Mouse (Mus musculus) gastrocnemius, postnatal 4 days (tissue): ENCODE results near the gene Tmem234. TPM values are rescaled to one million over a fixed set of nuclear protein-coding genes. Genes with fewer than 3 reads are reported as not detected.
A peak's percentile ranks its signal among the peaks of the same experiment; 100 is the strongest.

ENCODE experiments used
- DNase-seq, 2 experiments: peaks; one replicate each; pipeline ENCODE4 v3.0.0; 2021 to 2022; ENCODE audit warnings: low spot score in 2 of 2, mixed read lengths in 2 of 2
- total RNA-seq, 2 experiments: library from RNA; stranded (reverse); gene quantifications; 2 replicates each; pipeline ENCODE4 v1.2.3; 2021

The Tmem234 gene
- total RNA-seq, 2 experiments from 2014 or later = 65.2 to 68.4 TPM

DNA sequence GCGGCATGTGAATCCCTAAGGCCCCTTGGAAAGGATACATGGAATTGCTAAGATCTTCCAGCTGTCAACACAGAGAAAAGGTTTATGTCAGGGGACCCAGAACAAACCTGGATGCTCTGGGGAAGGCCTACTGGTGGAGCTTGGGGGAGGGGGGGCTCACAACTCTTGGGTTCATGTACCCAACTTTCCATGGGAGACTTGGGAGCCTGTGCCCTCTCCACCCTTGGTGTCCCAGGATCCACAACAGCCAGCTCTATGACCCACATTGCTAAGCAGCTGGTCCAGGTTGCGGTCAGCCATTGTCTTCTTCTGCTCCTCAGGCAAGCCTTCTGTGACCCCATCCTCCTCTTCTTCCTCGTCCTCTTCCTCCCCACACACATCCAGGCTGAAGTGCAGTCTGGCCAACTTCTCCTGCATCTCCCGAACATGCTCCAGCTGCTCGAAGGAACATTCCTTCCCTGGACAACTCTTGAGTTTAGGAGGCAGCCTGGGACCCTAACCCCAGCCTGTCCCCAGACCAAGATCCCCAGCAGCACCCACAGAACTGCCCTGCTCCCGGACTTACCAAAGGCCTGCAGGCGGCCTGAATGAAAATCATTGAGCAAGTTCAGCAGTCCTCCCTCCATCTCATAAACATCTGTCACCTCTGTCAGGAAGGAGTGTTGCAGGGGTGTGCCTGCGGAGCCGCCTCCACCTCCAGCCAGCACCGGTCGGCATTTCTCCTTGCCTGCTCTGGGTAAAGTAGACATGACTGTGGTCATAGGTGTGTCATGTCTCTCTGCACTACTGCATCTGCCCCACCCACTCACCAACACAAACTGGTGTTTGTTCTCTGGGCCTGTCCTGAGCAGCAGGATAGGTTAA lies 20.2 kb downstream of the Tmem234 start:
- no peak for DNase-seq

- peak in 1 of 2 experiments; percentile 22 for DNase-seq
These were observed 20.9 kb downstream of the Tmem234 start for GRCm38 (mm10) chr4:129621283-129621841.

GRCm38 (mm10) chr4:129622120-129622802 lies 21.8 kb downstream of the Tmem234 start:
- no peak for DNase-seq

GRCm38 (mm10) chr4:129622803-129623535 lies 22.5 kb downstream of the Tmem234 start:
- peak in 1 of 2 experiments; percentile 13 for DNase-seq

DNA sequence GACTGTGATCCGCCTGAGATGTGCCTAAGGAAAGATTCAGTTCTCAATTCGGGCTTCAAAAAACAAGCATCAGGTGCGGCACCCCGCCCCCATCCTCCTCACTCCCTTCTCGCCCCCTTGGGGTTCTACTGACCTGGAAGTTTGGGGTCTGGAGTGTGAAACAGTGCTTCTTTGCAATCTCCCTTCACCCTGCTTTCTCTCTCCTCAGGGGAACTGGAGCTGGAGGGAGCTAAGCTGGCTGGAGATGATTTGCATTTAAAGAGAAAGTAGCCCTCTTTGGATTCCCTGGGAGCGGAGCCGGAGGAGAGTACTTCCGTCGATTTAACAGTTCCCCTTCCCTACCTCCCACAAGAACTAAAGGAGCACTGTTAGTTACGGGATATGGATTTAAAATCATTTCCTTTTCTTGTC lies 23.2 kb downstream of the Tmem234 start, which contains the start of gene Ccdc28b:
Gene Ccdc28b, minus strand, starts transcription at position 267 of the 411 bp plus-strand sequence.
- DNase-seq = peak in 1 of 2 experiments; percentile 23

DNA sequence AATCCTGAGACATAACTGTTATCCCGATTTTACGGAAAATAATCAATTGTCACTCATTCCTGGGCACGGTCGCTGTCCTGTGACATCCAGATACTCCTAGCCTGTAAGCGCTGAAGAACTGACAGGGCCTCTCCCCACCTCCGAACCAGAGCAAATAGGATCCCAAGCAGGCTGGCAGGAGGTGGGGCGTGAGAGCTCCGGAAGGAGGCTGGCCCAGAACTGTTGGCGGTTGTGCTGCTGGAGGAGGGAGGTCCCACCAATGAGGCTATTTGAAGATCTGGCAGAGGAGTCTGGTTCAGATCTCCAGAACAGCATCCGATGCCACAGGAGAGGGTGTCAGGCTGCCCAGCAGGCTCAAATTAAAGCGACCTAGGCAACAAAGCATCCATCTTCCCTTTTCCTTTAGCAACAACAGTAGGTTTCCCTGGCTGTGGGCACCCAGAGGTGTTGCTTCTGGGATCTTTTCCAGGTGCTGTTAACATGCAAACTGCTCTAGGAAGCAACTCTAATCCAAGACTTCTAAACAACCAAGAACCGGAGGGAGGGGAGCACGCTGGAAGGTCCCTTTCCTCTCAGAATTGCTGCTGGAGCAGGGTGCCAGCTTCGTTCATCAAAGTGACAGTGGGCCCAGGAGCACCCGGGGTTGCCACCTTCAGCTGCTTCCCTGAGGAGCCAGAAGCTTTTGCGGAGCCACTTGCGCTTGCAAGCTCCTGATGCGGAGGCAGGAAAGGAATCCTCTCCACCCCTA lies 24.0 kb downstream of the Tmem234 start:
- peak; percentile 54 to 81 for DNase-seq

- peak in 1 of 2 experiments; percentile 58 for DNase-seq
These were observed 24.5 kb downstream of the Tmem234 start for GRCm38 (mm10) chr4:129625029-129625370.

GRCm38 (mm10) chr4:129625496-129625895 lies 25.0 kb downstream of the Tmem234 start:
- DNase-seq = no peak

DNA sequence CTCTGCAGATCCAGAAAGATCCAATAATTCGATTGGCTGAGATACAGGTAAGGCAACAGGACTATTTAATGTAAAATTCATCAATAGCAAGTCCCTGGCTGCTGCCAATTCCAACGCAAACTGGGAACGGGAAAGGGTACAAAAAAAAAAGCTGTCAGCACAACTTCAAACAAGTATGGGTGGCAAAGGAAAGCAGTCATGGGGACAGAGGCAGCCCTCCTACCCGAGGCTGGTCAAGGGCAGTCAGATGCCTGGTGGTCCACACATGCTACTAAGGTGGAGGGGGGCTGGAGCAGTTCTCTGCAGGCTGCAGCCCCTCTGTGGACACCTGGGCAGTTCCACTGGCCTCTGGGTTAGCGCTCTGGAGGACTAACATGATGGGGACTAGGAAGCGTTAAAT lies 25.6 kb downstream of the Tmem234 start:
- no peak for DNase-seq

GRCm38 (mm10) chr4:129630944-129631343 lies 30.5 kb downstream of the Tmem234 start:
- DNase-seq = no peak

GRCm38 (mm10) chr4:129631867-129632266 lies 31.4 kb downstream of the Tmem234 start:
- DNase-seq = no peak

- no peak for DNase-seq
These were observed 33.4 kb downstream of the Tmem234 start for GRCm38 (mm10) chr4:129633852-129634251.

DNA sequence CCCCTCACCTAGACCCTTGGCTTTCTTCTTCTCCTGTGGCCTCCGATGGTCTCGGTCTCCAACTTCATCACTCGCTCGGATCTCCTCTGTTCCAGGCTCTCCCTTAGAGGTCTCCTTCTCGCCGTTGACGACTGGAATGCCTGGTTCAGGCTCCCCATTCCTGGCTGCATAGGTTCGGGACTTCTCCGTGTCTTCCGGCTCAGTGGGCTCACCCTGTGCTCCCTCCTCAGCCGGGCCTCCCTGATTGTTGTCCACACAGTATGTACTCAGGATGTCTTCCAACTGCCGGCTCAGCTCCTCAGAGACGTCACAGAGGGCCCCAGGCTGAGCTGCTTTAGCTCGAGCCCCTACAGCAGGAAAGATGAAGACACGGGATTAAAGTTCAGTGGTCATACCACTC lies 38.8 kb downstream of the Tmem234 start:
- DNase-seq = no peak

- peak; percentile 45 to 49 for DNase-seq
These were observed 39.7 kb downstream of the Tmem234 start for GRCm38 (mm10) chr4:129640101-129640637.

- peak; percentile 92 to 97 for DNase-seq
These were observed 40.4 kb downstream of the Tmem234 start, which contains the start of gene Txlna for GRCm38 (mm10) chr4:129640638-129641467. Gene Txlna (minus strand): TSS chr4:129641065.

GRCm38 (mm10) chr4:129641756-129642155 lies 41.3 kb downstream of the Tmem234 start:
- DNase-seq = no peak

DNA sequence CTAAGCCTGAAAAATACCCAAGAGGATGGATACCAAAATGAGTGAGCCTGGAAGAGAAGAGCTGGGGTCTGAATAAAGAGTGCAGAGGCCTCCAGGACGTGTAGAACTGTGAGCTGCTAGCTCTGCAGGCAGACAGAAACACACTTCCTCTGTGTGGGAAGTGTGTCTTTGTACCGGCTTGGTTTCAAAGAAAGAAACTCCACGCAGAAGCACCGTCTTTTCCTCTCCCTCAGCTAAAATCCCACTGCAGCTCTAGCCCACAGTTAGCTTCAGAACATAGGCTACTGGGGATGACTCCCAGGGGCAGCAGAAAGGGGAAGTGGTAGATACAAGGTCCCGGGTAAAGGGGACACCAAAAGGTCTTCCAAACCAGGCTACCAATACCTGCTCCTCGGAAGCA lies 44.7 kb downstream of the Tmem234 start:
- no peak for DNase-seq

DNA sequence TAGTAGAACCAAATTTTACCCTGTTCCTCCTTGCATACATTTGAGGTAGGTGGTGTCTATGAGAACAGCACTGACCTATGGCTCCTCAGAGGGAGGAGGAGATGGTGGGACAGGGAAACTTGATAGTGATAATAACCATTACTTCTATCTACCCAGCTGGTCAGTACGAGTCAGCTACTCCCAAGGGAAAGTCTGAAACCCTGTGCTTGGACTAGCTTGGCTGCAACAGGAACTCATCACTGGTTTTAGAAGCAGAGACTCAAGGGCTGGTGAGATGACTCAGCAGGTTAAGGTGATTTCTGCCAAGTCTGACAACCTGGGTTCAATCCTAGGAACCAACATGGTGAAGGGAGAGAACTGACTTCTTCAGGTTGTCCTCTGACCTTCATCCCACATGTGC lies 48.2 kb downstream of the Tmem234 start:
- no peak for DNase-seq

DNA sequence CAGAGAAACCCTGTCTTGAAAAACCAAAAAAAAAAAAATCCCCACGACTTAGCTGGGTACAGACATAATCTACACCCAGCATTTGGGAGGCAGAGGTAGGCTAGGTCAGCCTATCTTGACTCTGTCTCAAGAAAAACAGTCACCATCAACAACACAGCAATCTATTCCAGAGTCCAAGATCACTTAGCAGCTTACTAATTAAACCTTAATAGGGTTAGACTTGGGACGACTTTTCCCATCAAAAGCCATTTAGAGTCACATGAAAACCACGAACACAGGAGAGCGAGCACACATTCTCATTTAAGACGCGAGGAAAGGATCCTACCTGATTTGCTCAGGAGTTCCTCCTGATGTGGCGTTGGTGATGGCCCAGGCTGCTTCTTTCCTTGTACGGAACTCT lies 49.9 kb downstream of the Tmem234 start:
- DNase-seq = no peak
